Mouse (Mus musculus) olfactory bulb, adult 2 months (tissue): ENCODE results near the gene Traf3ip2. TPM values are rescaled to one million over a fixed set of nuclear protein-coding genes. Genes with fewer than 3 reads are reported as not detected.

Source experiments
- H3K27ac ChIP-seq: fragments of 200-500 bp; 2 replicates; pipeline ENCODE4 v1.5.1; 2012; ENCODE audit warnings: low read depth, low read length; ENCODE audit not compliant: insufficient read depth
- H3K4me1 ChIP-seq: fragments of 200-500 bp; 2 replicates; pipeline ENCODE4 v1.6.1; 2012; ENCODE audit warnings: low read length; ENCODE audit not compliant: control insufficient read depth, insufficient read depth
- H3K4me3 ChIP-seq: fragments of 200-500 bp; 2 replicates; pipeline ENCODE4 v1.5.1; 2012; ENCODE audit warnings: mild to moderate bottlenecking, low read depth, low read length, moderate library complexity; ENCODE audit not compliant: insufficient read depth
- CTCF ChIP-seq: fragments of 200-500 bp; IDR thresholded peaks from 2 replicates; pipeline ENCODE4 v1.5.1; 2012; ENCODE audit warnings: low read depth, mild to moderate bottlenecking, low read length, moderate library complexity; ENCODE audit not compliant: insufficient read depth
- POLR2A ChIP-seq: fragments of 200-500 bp; IDR thresholded peaks from 2 replicates; pipeline ENCODE4 v1.6.1; 2012; ENCODE audit warnings: mild to moderate bottlenecking, low read depth, low read length, moderate library complexity; ENCODE audit not compliant: insufficient read depth
- WGBS: fragments of 180-500 bp; shearing (Covaris S2); methylation state at CpG from one replicate; pipeline ENCODE4 v1.1.7; 2018; 5-methylcytosine and 5-hydroxymethylcytosine counted together
- polyA plus RNA-seq: library from polyadenylated mRNA; stranded (reverse); fragments of >200 nt; gene quantifications from 2 replicates; pipeline ENCODE4 v1.2.4, GENCODE M21; 2012; ENCODE audit warnings: low replicate concordance; ENCODE audit not compliant: missing spikeins, insufficient read depth, insufficient read length

Gene Traf3ip2
- polyA plus RNA-seq, 1 experiment: not detected

- Histone ChIP-seq H3K4me1 (peaks cover 26% of the 10 kb centered on the region), H3K4me3 (no peak overlapping the region), H3K27ac (no peak overlapping the region; the same call in 1 of the 2 replicates)
- 71% methylated on average over 11 of the region's 11 CpGs for WGBS
- TF ChIP-seq POLR2A: no peak
- no peak for TF ChIP-seq CTCF
These were observed 13.0 kb downstream of the Traf3ip2 start for GRCm38 (mm10) chr10:39625626-39626260.

DNA sequence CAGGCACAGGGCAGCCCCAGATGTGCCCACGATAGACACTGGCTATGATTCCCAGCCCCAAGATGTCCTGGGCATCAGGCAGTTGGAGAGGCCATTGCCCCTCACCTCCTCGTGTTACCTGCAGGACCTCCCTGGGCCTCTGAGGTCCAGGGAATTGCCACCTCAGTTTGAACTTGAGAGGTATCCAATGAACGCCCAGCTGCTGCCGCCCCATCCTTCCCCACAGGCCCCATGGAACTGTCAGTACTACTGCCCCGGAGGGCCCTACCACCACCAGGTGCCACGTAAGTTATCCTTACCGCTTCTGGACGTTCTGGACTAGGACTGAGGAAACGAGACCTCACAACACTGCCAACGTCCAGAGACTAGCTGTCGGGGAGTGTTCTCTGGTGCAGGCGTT lies 13.6 kb downstream of the Traf3ip2 start:
- Histone ChIP-seq H3K4me3 (no peak overlapping the region), H3K4me1 (peaks cover 31% of the 10 kb centered on the region), H3K27ac (no peak overlapping the region)
- no peak for TF ChIP-seq CTCF
- TF ChIP-seq POLR2A: no peak
- 95% methylated on average over 12 of the region's 12 CpGs for WGBS

DNA sequence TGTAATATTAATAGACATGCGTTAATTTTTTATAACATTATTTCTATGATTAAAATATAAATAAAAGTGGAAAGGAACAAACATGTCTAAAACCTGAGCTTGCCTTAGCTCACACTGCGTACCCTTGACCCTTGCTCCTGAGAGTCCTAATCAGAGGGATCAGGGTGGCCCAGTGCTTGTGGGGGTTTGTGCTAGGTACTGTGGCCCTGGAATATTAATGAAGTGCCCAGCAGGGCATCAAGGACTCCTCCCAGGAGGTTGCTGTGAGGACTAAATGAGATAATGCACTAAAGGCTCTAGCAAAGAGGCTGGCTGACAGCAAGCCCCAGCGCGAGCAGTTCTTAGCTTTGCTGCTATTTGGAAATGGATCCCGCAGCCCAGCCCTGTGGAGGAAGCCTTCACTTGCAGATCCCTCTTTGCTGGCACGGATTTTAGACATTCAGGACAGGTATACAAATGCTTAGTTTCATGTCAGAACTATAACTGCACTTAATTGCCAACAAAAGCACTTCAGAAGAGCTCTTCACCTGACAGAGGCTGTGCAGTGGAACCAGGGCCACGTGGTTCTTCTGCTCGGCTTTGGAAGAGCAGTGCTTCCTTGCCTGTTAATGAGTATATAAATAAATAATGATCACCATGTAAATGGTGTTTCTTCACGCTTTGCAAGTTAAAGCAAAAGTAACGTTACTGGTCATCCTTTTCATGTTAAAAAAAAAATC lies 16.2 kb downstream of the Traf3ip2 start:
- Histone ChIP-seq H3K4me1 (peaks cover 37% of the 10 kb centered on the region), H3K27ac (no peak overlapping the region)
- 43% methylated on average over 10 of the region's 10 CpGs for WGBS

DNA sequence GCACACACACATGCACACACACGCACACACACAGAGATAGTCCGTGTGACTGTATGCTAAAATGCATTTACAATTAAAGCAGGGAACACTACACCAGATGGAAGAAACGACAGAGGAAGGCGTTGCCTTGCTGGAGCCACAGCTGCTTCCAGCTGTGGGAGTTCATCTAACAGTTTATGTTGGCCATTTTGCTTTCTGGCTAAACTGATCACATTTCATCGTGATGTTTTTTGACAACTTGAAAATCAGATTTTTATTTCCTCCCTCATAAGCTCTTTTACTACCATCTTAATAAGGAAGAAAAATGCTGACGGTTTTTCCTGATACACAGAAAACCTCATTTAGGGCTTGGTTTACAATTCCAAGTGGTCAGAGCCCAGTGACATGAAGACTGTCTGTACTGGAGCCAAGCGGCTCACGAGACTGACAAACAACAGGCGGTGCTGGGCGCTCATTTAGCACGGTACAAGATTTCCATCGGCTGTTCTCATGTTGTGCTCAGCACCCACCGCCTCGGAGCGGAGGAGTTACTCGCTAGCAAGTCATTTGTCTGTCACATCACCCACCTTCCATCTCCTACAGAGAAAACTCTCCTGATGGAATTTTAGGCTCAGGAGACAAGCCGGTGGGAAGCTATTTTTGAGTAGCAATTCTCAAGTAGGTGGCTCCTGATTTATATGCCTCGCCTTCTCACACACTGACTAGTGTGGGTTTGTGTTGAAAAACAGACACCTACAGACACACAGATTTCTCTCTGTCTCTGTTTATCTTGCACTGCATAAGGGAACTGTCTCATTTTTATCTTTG lies 17.2 kb downstream of the Traf3ip2 start:
- Histone ChIP-seq H3K27ac (peak overlapping the region; percentile 69), H3K4me1 (peaks cover 37% of the 10 kb centered on the region), H3K4me3 (no peak overlapping the region; the same call in 1 of the 2 replicates)
- no peak for TF ChIP-seq POLR2A
- TF ChIP-seq CTCF: no peak
- 21% methylated on average over 18 of the region's 18 CpGs for WGBS

More for the DNA sequence above, 16.2 kb downstream of the Traf3ip2 start:
- TF ChIP-seq CTCF: no peak
- no peak for TF ChIP-seq POLR2A
- no peak overlapping the region for H3K4me3 ChIP-seq

DNA sequence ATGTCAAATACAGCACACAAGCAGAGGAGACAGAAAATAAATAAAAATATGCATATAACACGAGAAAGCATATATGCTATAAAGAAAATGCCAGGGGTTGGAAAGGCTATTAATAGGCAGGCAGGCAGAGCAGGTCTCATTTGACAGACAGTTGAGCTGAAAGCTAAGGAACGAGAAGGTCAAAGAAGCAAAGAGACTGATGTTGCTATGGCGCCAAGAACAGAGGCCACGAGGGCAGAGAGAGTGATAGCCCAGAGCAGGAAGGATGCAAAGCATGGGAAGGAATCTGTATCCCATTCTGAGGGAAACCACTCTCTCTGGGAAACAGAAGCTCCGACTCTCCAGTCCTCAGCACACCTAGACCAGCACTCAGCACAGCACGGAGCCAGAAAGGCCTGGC lies 18.1 kb downstream of the Traf3ip2 start:
- peak overlapping the region; percentile 73 for H3K27ac ChIP-seq
- 49% methylated on average over 6 of the region's 6 CpGs for WGBS

DNA sequence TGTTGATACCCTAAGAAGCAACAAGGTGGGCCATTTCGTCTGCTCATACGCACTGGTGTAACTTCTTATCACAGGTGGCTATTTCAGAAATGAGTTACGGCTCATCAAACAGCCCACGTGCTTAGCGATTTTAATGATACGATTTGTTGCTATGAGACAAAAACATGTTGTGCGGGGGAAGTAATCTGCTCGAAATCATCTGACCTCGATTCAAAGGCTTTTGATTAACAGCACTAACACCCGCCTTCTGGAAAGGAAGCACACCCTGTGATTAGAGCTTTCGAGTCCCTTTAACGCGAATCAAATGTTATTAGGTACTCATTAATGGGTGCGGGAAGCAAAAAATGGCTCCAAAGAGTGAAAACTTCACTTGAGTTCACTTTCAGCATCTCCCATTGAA lies 18.9 kb downstream of the Traf3ip2 start:
- Histone ChIP-seq H3K4me1 (peaks cover 25% of the 10 kb centered on the region), H3K27ac (peak overlapping the region; percentile 73), H3K4me3 (no peak overlapping the region)
- WGBS: 24% methylated on average over 14 of the region's 14 CpGs
- TF ChIP-seq POLR2A (no peak), CTCF (no peak)

More for the DNA sequence above, 18.1 kb downstream of the Traf3ip2 start:
- no peak for TF ChIP-seq CTCF
- no peak for TF ChIP-seq POLR2A
- Histone ChIP-seq H3K4me1 (peaks cover 32% of the 10 kb centered on the region), H3K4me3 (no peak overlapping the region)

- TF ChIP-seq POLR2A (no peak), CTCF (no peak)
- Histone ChIP-seq H3K4me3 (no peak overlapping the region), H3K4me1 (peaks cover 23% of the 10 kb centered on the region), H3K27ac (no peak overlapping the region)
- WGBS: 90% methylated on average over 6 of the region's 6 CpGs
These were observed 20.6 kb downstream of the Traf3ip2 start for GRCm38 (mm10) chr10:39633379-39633778.

- Histone ChIP-seq H3K27ac (no peak overlapping the region), H3K4me1 (peaks cover 20% of the 10 kb centered on the region), H3K4me3 (no peak overlapping the region)
- WGBS: 92% methylated on average over 13 of the region's 13 CpGs
- TF ChIP-seq POLR2A: no peak
- TF ChIP-seq CTCF: no peak
These were observed 21.8 kb downstream of the Traf3ip2 start for GRCm38 (mm10) chr10:39634423-39635101.

- TF ChIP-seq POLR2A (no peak), CTCF (no peak)
- peaks cover 9% of the 10 kb centered on the region for H3K4me1 ChIP-seq
- 84% methylated on average over 3 of the region's 3 CpGs for WGBS
- H3K27ac ChIP-seq: no peak overlapping the region
- no peak overlapping the region for H3K4me3 ChIP-seq
These were observed 26.1 kb downstream of the Traf3ip2 start for GRCm38 (mm10) chr10:39638862-39639261.
